Mouse (Mus musculus) heart, adult 2 months (tissue): ENCODE data around the gene Naaa.

ENCODE experiments used
- CTCF ChIP-seq: fragments of 200-600 bp; IDR thresholded peaks from 2 replicates; pipeline ENCODE4 v1.8.1; 2022; ENCODE audit warnings: antibody characterized with exemption, mild to moderate bottlenecking, moderate library complexity
- EP300 ChIP-seq: fragments of 200-500 bp; IDR thresholded peaks from 2 replicates; pipeline ENCODE4 v1.6.1; 2011; ENCODE audit warnings: low read depth, low read length, control low read depth; ENCODE audit not compliant: insufficient read depth
- POLR2A ChIP-seq: fragments of 200-500 bp; IDR thresholded peaks from 2 replicates; pipeline ENCODE4 v1.6.1; 2011; ENCODE audit warnings: mild to moderate bottlenecking, low read depth, low read length, control low read depth; ENCODE audit not compliant: insufficient read depth

DNA sequence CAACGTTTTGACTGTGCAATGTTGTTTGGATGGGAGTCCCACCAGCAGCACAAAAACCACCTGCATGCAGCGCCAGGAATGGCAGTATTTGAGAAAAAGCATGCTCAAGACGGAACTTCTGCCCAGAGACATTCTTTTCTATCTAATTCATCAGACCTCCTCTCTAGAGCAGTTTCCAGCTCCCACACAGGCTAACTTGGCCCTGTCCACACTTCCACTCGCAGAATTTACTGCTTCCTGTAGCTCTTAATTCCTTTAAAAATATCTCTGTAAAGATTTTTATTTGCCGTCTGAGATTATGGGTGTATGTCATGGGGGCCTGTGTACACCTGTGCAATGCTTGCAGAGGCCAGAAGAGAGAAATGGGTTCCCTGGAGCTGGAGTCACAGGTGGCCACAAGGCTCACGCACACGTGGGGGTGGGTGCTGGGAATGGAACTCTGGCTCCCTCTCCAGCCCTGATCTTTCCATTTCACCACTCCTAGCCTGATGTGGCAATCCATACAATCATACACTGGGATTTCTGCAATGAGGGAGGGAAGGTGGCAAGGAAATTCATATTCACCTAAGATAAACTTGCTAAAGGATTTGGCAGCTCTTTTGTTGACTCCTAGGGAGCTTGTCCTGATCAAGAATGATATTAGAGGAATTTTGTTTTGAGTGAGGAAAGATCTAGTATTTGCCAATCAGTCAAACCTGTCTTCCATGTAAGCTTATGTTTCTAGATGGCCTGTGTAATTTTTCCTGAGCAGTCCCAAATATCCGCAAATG lies 43.8 kb upstream of the Naaa start:
- TF ChIP-seq CTCF (no peak), POLR2A (no peak), EP300 (no peak)
